Mouse (Mus musculus): ENCODE measurements around the gene Ptgds.

DNA sequence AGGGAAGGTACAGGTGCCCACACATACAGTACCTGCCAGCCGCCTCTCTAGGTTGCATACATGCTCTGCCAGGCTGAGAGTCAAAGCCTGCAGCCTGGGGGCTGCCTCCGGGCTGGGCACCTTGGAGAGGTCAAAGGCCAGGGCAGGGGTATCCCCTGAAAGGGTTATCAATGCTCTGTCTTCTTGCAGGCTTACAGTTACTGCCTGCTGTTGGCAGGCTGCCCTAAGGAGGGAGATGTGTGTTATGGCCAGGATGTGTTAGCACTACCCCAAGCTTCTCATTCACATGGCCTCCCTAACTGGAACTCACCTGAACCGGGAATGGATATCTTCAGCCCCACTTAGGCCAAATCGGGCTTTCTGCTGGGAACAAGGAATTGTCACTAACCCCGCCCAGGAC lies 9.7 kb downstream of the Ptgds start:
- TF ChIP-seq POLR2A (IDR thresholded peaks at IDR 0.05; ENCODE audit: low read depth, low read length) (no peak), CTCF (IDR thresholded peaks at IDR 0.05; ENCODE audit: extremely low read depth, insufficient read length, insufficient replicate concordance, low read depth, low read length) (no peak)

Measured in small intestine, adult 2 months (tissue).